Mouse (Mus musculus) T-helper 1 cell (primary cell): ENCODE data around the gene Perm1.

Source experiments
- in situ Hi-C: fragments of 300-600 bp; cut with MboI, MseI; formaldehyde crosslinking; loops from one replicate; pipeline ENCODE4 v1.15.1; 2025; ENCODE audit warnings: high pct_unique_total_duplicates

The Perm1 gene

GRCm38 (mm10) chr4:156236651-156237447 is 21.2 kb downstream of the Perm1 start:
- in situ Hi-C loops: no loop called here

DNA sequence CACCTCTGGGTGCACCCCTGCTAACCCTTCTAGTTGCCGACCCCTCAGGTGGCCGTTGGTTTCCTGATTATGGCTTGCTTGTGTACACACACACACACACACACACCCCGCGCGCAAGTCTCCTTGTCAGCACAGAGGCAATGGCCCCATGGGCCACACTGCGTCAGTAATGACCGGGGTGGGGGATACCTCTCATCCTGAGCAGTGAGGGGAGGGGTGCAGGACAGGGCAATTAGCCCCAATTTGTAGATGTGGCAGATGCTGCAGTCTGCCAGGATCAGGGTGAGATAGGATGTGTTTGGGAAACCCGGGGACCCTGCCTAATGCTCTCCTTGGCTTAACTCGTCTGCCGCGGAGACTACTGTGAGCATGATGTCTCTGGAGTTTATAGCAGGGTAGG is 33.9 kb downstream of the Perm1 start:
- in situ Hi-C loops: loop anchor here (5.0 kb wide), 1 partner anchor 63 kb away; no protein-coding TSS in a partner anchor

DNA sequence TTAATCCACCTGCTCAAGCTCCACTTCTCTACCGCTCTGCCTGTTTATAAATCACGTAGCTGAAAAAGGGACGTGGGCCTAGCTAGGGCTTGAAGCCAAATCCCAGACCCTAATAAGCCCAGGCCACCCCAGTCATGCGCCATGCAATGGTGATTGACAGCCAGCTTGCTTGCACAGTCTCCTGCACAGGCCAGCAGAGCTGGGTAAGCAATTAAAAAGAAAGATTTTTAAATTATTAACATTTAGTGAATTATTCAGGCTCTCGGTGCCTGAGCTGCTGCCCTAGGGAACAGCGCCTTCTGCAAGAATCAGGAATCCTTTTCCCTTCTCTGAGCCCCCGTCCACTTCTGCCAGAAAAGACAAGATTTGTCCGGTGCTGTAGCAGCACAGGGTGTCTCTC is 35.4 kb downstream of the Perm1 start:
- in situ Hi-C loops: no loop called here

DNA sequence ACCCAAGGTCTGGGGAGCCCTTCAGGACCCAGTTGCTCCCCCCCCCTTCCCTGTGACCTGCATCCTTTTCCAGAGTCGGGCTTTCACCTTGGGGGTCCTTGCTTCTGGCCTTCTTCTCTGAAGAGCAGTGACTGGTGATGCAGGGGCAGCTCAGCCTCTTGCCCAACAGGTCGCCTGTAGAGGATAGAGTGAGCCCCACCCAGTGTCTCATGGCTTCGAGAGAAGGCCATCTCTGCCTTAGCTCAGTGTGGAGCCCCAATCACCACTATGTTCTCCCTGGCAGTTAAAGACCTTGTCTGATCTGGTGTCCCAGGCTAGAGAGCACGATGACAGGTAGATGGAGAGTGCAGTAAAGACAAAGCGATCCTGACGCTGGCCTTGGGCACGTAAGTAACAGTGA is 36.5 kb downstream of the Perm1 start:
- in situ Hi-C loops: no loop called here

- in situ Hi-C loops: no loop called here
Measured at GRCm38 (mm10) chr4:156252619-156253018, 37.0 kb downstream of the Perm1 start.

DNA sequence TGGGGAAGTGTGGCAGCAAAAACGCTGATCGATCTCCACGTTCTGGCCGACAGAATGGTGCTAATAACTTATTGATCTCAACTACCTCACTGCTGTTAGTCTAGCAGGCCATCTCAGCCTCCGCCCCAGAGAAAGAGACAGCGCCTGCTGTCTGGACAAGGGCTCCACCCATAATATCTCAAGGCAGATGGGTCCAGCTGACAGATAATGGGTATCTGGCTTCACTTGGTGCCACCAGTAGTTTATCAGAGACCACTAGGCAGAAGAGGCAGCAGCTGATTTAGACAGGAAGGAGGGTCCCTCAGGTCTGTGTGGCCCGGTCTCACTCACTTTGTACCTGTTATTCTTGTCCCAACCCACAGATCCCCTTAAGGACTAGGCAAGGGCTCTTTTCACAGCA is 37.4 kb downstream of the Perm1 start:
- in situ Hi-C loops: no loop called here

DNA sequence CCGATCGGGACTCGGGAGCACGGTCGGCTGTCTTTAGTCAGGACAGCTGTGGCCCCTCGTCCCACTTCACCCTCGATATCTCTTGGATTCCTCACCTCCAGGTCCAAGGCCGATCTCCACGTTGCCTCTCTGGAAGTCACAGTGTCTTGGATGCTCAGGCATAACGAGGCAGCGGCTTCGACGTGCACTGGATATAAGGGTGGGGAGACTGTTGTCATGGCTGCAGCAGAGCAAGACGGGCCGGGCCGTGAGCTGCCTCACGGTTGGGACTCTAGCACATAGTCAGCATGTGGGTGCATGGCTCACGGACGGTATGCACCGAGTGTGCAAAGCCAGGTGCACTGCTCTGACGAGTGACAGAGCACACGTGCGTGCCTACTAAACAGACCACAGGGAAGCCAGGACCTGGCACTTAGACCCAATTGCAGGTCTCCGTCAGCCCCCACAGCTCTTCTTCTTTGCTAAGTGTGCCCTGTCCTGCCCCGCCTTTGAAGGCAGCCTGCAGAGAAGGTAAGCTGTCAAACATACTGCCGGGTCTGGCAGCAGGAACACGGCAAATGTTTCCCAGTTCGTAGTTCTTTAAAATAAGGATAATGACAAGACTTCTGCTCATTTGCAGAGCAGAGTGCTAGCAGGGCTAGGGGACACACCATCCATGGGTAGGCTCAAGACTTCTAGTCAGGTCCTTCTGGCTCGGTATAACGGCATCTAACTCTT is 38.9 kb downstream of the Perm1 start:
- in situ Hi-C loops: no loop called here

DNA sequence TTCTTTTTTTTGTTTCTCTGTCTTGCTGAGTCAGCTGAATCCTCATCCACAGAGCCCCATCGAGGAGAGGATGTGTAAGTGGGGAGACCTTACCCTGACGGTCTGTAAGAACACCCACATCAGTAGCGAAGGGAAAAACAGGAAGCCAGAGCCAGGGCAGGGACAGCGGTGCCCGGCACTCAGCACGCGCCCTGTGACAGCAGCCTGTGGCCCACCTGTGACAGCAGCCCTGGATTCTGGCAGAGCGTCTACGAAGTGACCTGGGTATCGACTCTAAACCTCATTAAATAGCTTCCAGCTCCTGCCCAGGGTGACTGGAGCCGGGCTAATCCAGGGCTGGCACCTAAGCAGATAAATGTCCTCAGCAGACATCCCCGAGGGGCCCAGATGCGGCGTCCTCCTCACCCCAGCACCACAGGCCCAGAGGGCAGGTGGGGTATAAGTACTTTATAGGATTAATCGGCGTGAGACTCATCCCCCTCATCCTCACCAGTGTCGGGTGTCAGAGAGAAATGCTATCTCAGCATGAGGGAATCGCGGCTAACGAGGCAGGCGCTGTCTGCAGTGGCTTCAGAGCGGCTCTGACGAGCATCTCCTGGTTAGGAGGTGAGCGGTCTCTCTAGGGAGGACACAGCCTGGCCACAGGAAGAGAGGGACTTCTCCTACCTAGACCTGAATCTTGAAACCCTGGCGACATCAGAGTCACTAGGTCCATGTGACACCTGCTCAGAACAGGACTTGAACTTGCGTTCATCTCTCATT is 39.6 kb downstream of the Perm1 start, which contains the start of gene Samd11:
Samd11 (minus strand) TSS at position 580 of the 762 bp plus-strand sequence.
- in situ Hi-C loops: no loop called here
